Mouse (Mus musculus): ENCODE results near the gene 2310007B03Rik.

Gene 2310007B03Rik

GRCm38 (mm10) chr1:93159566-93160500 lies 915 bp downstream of the 2310007B03Rik start:
- no peak for DNase-seq (ENCODE audit: low read depth, low spot score)

GRCm38 (mm10) chr1:93158916-93159315 lies 1.8 kb downstream of the 2310007B03Rik start:
- DNase-seq (ENCODE audit: low read depth, low spot score), result no peak

- no peak for DNase-seq (ENCODE audit: low read depth, low spot score)
These were observed 3.2 kb downstream of the 2310007B03Rik start for GRCm38 (mm10) chr1:93157566-93157965.

- no peak for DNase-seq (ENCODE audit: low read depth, low spot score)
These were observed 9.7 kb downstream of the 2310007B03Rik start for GRCm38 (mm10) chr1:93150907-93151661.

GRCm38 (mm10) chr1:93144176-93144575 lies 16.6 kb downstream of the 2310007B03Rik start:
- no peak for DNase-seq (ENCODE audit: low read depth, low spot score)

- no peak for DNase-seq (ENCODE audit: low read depth, low spot score)
These were observed 17.9 kb downstream of the 2310007B03Rik start for GRCm38 (mm10) chr1:93142871-93143270.

- no peak for DNase-seq (ENCODE audit: low read depth, low spot score)
These were observed 21.0 kb downstream of the 2310007B03Rik start for GRCm38 (mm10) chr1:93139713-93140112.

- no peak for DNase-seq (ENCODE audit: low read depth, low spot score)
These were observed 22.2 kb downstream of the 2310007B03Rik start for GRCm38 (mm10) chr1:93138534-93138933.

- DNase-seq (ENCODE audit: low read depth, low spot score), result no peak
These were observed 25.7 kb downstream of the 2310007B03Rik start, which contains the start of gene Agxt for GRCm38 (mm10) chr1:93135036-93135526. TSS of gene Agxt (plus strand) at chr1:93135240.

- no peak for DNase-seq (ENCODE audit: low read depth, low spot score)
These were observed 28.1 kb downstream of the 2310007B03Rik start for GRCm38 (mm10) chr1:93132676-93133075.

- DNase-seq (ENCODE audit: low read depth, low spot score), result no peak
These were observed 30.3 kb downstream of the 2310007B03Rik start for GRCm38 (mm10) chr1:93130242-93130983.

- DNase-seq (ENCODE audit: low read depth, low spot score), result peak; percentile 54
These were observed 31.9 kb downstream of the 2310007B03Rik start for GRCm38 (mm10) chr1:93128710-93129349.

- no peak for DNase-seq (ENCODE audit: low read depth, low spot score)
These were observed 32.5 kb downstream of the 2310007B03Rik start for GRCm38 (mm10) chr1:93128209-93128608.

- no peak for DNase-seq (ENCODE audit: low read depth, low spot score)
These were observed 35.5 kb downstream of the 2310007B03Rik start for GRCm38 (mm10) chr1:93125256-93125655.

- DNase-seq (ENCODE audit: low read depth, low spot score), result no peak
These were observed 36.7 kb downstream of the 2310007B03Rik start for GRCm38 (mm10) chr1:93124066-93124465.

- DNase-seq (ENCODE audit: low read depth, low spot score), result no peak
These were observed 37.4 kb downstream of the 2310007B03Rik start for GRCm38 (mm10) chr1:93123179-93123854.

- DNase-seq (ENCODE audit: low read depth, low spot score), result no peak
These were observed 41.9 kb downstream of the 2310007B03Rik start for GRCm38 (mm10) chr1:93118816-93119215.

- DNase-seq (ENCODE audit: low read depth, low spot score), result no peak
These were observed 45.3 kb downstream of the 2310007B03Rik start for GRCm38 (mm10) chr1:93115471-93115870.

- DNase-seq (ENCODE audit: low read depth, low spot score), result peak; percentile 57
These were observed 45.9 kb downstream of the 2310007B03Rik start for GRCm38 (mm10) chr1:93114713-93115463.

GRCm38 (mm10) chr1:93102700-93103099 lies 58.0 kb downstream of the 2310007B03Rik start:
- no peak for DNase-seq (ENCODE audit: low read depth, low spot score)

Data from retina, adult 2 months (tissue).